Mouse (Mus musculus) left cerebral cortex, adult 2 months (tissue): ENCODE results near the gene Nsd1. TPM values are rescaled to one million over a fixed set of nuclear protein-coding genes. Genes with fewer than 3 reads are reported as not detected.

Experiments
- DNase-seq, 2 experiments: peaks; one replicate each; pipeline ENCODE4 v3.0.0; 2021 to 2022; ENCODE audit warnings: low spot score in 2 of 2, mixed read lengths in 1 of 2; ENCODE audit errors: extremely low spot score in 1 of 2
- H3K27ac ChIP-seq: fragments of 200-600 bp; 2 replicates; pipeline ENCODE4 v1.8.1; 2022
- H3K4me3 ChIP-seq: fragments of 200-600 bp; 2 replicates; pipeline ENCODE4 v1.8.1; 2022
- CTCF ChIP-seq: fragments of 200-600 bp; IDR thresholded peaks from 2 replicates; pipeline ENCODE4 v1.8.1; 2022; ENCODE audit warnings: antibody characterized with exemption, mild to moderate bottlenecking, moderate library complexity
- intact Hi-C: fragments of 180-260 bp; cut with DNase I; formaldehyde crosslinking; loops from one replicate; pipeline ENCODE4 v1.15.1; 2025
- total RNA-seq, 2 experiments: library from RNA; stranded (reverse); gene quantifications; 2 replicates each; pipeline ENCODE4 v1.2.3; 2021

Nsd1 gene
- total RNA-seq, 2 experiments from 2014 or later = 116 to 118 TPM

DNA sequence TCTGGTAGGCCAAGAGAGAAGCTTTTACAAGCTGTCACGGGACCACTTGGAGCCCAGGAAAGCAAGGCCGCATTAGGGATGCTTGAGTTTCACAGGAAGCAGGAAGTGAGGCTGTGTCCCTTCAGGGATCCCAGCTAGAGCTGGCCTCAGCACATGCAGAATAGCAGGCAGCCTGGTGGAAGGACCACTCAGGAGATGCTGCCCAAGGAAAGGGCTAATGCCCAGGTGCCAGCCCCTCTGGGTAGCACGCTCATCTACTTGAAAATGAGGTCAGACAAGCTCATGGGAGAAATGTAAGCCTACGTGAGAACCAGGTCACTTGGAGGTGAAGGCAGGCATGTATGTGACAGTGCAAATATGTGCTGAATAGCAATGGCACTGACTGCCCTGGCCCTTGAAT, 117.6 kb downstream of the Nsd1 start:
- DNase-seq = no peak

DNA sequence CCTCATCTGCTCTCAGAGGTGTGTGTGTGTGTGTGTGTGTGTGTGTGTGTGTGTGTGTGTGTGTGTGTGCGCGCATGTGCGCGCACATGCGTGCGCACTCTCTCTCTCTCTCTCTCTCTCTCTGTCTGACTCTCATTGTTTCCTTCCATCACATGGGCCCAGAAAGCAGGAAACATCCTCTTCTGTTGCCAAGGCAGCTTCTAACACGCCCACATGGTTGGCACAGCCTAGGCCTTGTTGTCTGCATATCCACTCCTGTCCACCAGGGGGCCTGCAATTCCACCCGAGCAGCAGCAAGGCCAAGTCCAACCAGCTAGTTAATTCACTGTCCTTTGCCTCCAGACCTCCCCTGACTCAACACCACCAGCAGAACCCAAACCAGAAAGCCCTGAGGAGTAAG, 118.1 kb downstream of the Nsd1 start:
- TF ChIP-seq CTCF = peak; percentile 88
- intact Hi-C loops = loop anchor here (2.0 to 5.0 kb wide), 4 partner anchors 35 to 190 kb away; partner anchors contain the start of gene Lman2
- H3K27ac ChIP-seq = no peak overlapping the region
- no peak overlapping the region for H3K4me3 ChIP-seq
- DNase-seq = peak; percentile 92 to 94

More for the DNA sequence above, 117.6 kb downstream of the Nsd1 start:
- Histone ChIP-seq H3K27ac (peak overlapping the region; percentile 67), H3K4me3 (no peak overlapping the region)
- intact Hi-C loops = loop anchor here (5.0 kb wide), 3 partner anchors 75 to 190 kb away; no protein-coding TSS in a partner anchor
- no peak for TF ChIP-seq CTCF

GRCm38 (mm10) chr13:55328171-55328570, 118.6 kb downstream of the Nsd1 start:
- TF ChIP-seq CTCF = no peak

DNA sequence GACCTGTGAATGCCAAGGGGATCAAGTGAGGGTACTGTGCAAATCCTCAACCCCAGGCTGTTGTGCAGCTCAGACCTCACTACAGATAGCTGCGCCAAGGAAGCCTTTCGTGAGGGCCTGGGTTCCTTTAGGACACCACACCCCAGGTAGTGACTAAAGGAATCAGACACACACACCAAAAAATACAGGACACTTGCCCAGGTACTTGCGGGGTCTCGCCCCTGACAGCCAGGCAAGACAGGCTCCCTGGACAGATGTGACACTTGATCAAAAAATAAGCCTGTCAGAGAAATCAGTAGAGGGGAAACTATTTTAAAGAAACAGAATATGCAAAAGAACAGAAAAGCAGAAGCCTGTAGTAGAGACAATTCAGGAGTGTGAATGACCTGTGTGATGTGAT, 119.1 kb downstream of the Nsd1 start:
- no peak for DNase-seq
- Histone ChIP-seq H3K4me3 (no peak overlapping the region), H3K27ac (no peak overlapping the region)
- TF ChIP-seq CTCF = no peak
- intact Hi-C loops = loop anchor here (2.0 to 5.0 kb wide), 4 partner anchors 34 to 189 kb away; partner anchors contain the start of gene Lman2

More at GRCm38 (mm10) chr13:55328171-55328570, 118.6 kb downstream of the Nsd1 start:
- intact Hi-C loops = loop anchor here (2.0 to 5.0 kb wide), 4 partner anchors 35 to 189 kb away; partner anchors contain the start of gene Lman2
- H3K4me3 ChIP-seq = no peak overlapping the region
- no peak for DNase-seq
- no peak overlapping the region for H3K27ac ChIP-seq

DNA sequence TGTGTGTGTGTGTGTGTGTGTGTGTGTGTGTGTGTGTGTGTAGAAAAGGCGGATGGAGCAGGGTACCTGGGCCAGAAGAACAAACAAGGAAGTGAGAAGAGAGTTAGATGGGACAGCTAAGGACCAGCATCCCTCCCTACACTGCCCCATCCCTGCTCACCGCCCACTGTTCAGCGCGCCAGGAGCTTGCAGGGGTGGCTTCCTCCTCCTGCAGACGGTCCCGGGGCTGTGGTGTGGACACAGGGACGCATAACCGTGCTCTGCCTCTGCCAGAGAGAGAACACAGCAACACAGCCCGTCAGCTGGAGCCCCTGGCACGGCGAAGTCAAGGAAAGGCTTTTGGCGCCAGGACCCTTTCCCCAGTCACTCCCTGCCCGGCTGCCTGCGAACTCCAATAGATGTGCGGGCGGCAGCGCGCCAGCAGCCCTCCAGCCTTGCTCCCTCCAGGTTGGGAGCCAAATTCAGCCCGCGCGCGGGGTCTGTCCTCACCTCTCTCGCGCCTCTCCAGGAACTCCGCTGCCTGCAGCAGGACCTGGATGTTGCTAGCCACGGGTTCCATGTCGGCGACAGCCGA, 119.6 kb downstream of the Nsd1 start:
- Histone ChIP-seq H3K4me3 (peak overlapping the region; percentile 60), H3K27ac (no peak overlapping the region)
- intact Hi-C loops = loop anchor here (2.0 to 5.0 kb wide), 4 partner anchors 34 to 188 kb away; partner anchors contain the start of gene Lman2
- no peak for TF ChIP-seq CTCF
- peak in 1 of 2 experiments; percentile 43 for DNase-seq

DNA sequence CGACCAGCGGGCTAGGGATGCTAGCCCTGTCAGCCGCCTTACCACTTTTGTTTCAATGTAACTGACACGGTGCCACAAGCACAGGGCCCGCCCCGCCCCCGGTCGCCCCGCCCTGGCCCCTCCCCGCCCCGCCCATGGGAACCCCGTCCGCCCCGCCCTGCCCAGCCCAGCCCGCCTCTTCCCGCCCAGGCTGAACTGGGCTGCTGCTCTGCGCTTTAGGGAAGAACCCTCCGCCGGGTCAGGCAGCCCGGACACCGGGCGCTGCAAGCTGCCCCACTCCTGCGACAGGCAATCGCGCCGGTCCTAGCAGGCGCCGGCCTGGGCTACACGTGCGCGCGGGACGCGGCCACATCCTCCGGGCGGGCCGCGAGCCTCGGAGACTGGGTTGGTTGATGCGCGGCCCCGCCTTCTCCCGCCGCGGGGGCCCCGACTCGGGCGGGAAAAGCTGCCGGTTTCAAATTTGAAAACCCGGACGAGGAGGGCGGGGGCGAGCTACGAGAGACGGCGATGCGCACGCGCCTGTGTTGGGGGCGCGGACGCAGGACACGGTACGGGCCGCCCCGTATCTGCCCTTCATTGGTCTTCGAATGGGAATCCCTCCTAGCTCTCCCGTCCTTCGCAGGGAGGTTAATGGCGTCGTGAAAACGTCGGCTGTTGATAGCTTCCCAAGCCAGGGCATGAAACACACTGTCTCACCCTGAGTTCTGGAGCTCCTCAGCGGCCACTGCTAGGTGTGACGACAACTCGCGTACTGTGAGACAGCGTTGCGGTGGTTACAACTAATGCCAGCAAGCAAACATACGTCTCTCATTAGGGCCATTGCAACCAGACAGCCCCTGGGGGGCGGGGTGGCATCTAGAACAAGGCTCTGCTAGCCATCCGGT, 120.3 kb downstream of the Nsd1 start, which contains the start of gene Mxd3:
TSS of gene Mxd3 (minus strand) at position 141 of the 884 bp plus-strand sequence.
- Histone ChIP-seq H3K27ac (no peak within 1 kb of the TSS), H3K4me3 (peak within 1 kb of the TSS; percentile 60)
- intact Hi-C loops = loop anchor here (2.0 to 5.0 kb wide), 4 partner anchors 33 to 187 kb away; partner anchors contain the start of gene Lman2
- DNase-seq = peak; percentile 78
- no peak; the same call in 1 of the 2 replicates for TF ChIP-seq CTCF

GRCm38 (mm10) chr13:55330567-55331400, 121.2 kb downstream of the Nsd1 start:
- Histone ChIP-seq H3K4me3 (peak overlapping the region; percentile 60), H3K27ac (no peak overlapping the region)
- intact Hi-C loops = no loop called here
- no peak for DNase-seq
- peak; percentile 8; the same call in 1 of the 2 replicates for TF ChIP-seq CTCF

DNA sequence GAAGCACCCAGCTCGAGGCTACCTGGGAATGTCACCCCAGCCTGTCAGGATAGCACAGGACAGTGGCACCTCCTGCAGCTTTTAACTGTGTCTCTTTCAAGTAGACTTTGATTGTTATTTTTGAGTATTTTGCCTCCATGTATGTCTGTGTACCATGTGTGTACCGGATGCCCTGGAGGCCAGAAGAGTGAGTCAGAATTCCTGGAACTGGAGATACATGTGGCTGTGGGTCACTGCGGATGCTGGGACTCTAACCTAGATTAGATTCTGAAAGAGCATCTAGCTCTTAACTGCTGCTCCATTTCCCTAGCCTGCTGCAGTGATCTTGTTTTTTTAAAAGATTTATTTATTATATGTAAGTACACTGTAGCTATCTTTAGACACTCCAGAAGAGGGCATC, 122.7 kb downstream of the Nsd1 start:
- no peak for DNase-seq
- intact Hi-C loops = no loop called here
- no peak for TF ChIP-seq CTCF
- Histone ChIP-seq H3K27ac (no peak overlapping the region), H3K4me3 (no peak overlapping the region)

- no peak for TF ChIP-seq CTCF
- DNase-seq = no peak
- Histone ChIP-seq H3K4me3 (no peak overlapping the region), H3K27ac (no peak overlapping the region)
- intact Hi-C loops = no loop called here
Measured at GRCm38 (mm10) chr13:55335701-55336100, 126.1 kb downstream of the Nsd1 start.

DNA sequence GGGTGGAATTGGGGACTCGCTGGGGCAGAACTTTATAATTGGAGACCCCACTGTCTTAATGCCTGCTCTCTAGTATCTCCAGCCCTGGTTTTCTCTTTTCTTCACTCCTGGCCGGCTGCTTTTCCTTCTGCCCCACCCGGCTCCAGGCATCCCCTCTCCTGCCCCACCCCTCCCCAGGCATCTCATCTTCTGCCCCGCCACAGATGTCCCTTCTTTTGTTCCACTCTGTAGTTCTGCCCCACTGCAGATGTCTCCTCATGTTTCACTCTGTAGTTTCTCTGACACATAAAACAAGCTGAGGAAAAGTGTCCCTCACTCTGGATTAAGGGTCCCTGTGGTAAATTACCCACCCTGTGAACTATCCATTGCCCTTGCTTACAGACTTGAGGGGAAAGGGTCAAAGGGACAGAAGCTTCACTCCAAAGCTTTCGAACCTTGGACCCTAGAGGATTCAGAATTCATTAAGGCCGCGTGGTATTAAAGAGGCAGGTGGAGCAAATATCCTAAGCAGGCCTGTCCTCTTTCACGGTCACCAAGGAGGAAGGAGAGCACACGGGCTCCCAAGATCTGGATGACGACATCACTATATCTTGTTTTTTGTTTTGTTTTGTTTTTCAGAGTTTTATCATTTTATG, 127.9 kb downstream of the Nsd1 start:
- intact Hi-C loops = no loop called here
- TF ChIP-seq CTCF = no peak

More for the DNA sequence above, 127.9 kb downstream of the Nsd1 start:
- DNase-seq = no peak
- Histone ChIP-seq H3K27ac (no peak overlapping the region), H3K4me3 (no peak overlapping the region)
